ENCODE assay signal across 26 mouse cellular contexts in the genomic region with DNA sequence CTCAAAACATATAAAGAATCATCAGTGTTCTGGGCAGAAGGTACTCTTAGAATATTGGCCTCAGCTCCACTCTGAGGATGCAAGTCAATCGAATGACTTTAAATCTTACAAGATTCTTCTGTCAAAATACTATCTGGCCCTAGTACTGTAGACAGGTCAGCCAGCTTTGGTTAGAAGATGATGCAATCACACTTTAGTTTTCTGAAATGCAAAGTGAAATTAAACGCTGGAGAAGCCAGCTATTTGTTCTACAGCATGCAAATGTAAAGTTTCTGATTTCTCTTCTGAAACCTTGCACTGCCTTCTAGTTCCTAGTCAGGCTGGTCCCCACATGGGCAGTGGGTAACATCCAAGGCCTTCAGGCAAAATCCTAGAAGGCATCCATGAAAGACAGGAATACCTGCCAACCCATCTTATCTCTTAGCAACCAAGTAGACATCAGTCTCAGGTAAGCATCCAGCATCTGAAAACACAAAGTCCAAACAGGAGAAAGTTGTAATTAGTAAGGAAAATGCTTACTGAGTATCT. TPM values are rescaled to one million over a fixed set of nuclear protein-coding genes. Genes with fewer than 3 reads are reported as not detected.
DNase-seq lines count a peak whose midpoint lies in the region; ATAC-seq lines count a peak whose summit lies in the region.
"Had no signal": no experiment of that assay in that cellular context is flagged by ENCODE, and none has a peak within 500 bp of the region (broad histone marks: within the 10 kb centered on the region; RNA-seq: fewer than 3 reads in every experiment).

No protein-coding gene starts in this region.

- no peak for ATAC-seq in hindbrain, embryonic 15.5 days (ENCODE audit: low FRiP score, low read depth)
- no peak for ATAC-seq in hindbrain, embryonic 11.5 days (ENCODE audit: low FRiP score)
- ATAC-seq in midbrain, embryonic 16.5 days, result no peak
- ATAC-seq in midbrain, embryonic 13.5 days, result no peak
- ATAC-seq: forebrain, embryonic 15.5 days; intestine, embryonic 16.5 days; liver, postnatal 0 days; lung, postnatal 0 days had no signal

- DNase-seq in hindbrain, embryonic 11.5 days (ENCODE audit: low spot score), result no peak
- DNase-seq in NIH3T3 (ENCODE audit: low read depth), result peak; percentile 19
- DNase-seq in cerebellum, postnatal 4 days (ENCODE audit: low spot score in 2 of 2), result no peak
- DNase-seq in kidney, postnatal 25 days, result no peak
- DNase-seq: adrenal gland, postnatal 36 days; B cell, adult 2 months; cerebellum, adult 9-10 months; gastrocnemius, postnatal 10 days; heart, postnatal 4 days; kidney, adult 9 months; kidney, postnatal 36 days; layer of hippocampus, postnatal 36 days; liver, postnatal 0 days; thymus, adult 18-20 months; thymus, postnatal 36 days had no signal

- WGBS in hindbrain, embryonic 15.5 days, result 87% methylated on average over 2 of the region's 2 CpGs
- WGBS in hindbrain, embryonic 11.5 days, result 87% methylated on average over 2 of the region's 2 CpGs
- 92% methylated on average over 2 of the region's 2 CpGs for whole genome bisulfite sequencing in midbrain, embryonic 16.5 days
- WGBS in midbrain, embryonic 13.5 days, result 89% methylated on average over 2 of the region's 2 CpGs

- no peak overlapping the region for H3K27ac ChIP-seq in hindbrain, embryonic 15.5 days (replicated peaks)
- no peak overlapping the region for H3K27ac ChIP-seq in hindbrain, embryonic 11.5 days (ENCODE audit: low read depth, low read length)
- H3K27ac ChIP-seq in midbrain, embryonic 16.5 days (ENCODE audit: low read length), result no peak overlapping the region
- H3K27ac ChIP-seq in midbrain, embryonic 13.5 days, result no peak overlapping the region
- H3K27ac ChIP-seq: embryonic facial prominence, embryonic 10.5 days; forebrain, embryonic 15.5 days; heart, embryonic 10.5 days; limb, embryonic 12.5 days; macrophage had no signal

- no peaks in the 10 kb centered on the region for H3K36me3 ChIP-seq in hindbrain, embryonic 15.5 days
- H3K36me3 ChIP-seq in hindbrain, embryonic 11.5 days (ENCODE audit: control insufficient read depth, insufficient read depth, low read length), result no peaks in the 10 kb centered on the region
- H3K36me3 ChIP-seq in midbrain, embryonic 16.5 days (ENCODE audit: control insufficient read depth, insufficient read depth, low read length), result no peaks in the 10 kb centered on the region
- no peaks in the 10 kb centered on the region for H3K36me3 ChIP-seq in midbrain, embryonic 13.5 days
- H3K36me3 ChIP-seq: embryonic facial prominence, embryonic 10.5 days; forebrain, embryonic 15.5 days; heart, embryonic 10.5 days; limb, embryonic 12.5 days had no signal

- no peak overlapping the region for H3K9ac ChIP-seq in hindbrain, embryonic 15.5 days
- H3K9ac ChIP-seq in hindbrain, embryonic 11.5 days (ENCODE audit: low read depth, low read length), result no peak overlapping the region
- no peak overlapping the region for H3K9ac ChIP-seq in midbrain, embryonic 16.5 days (ENCODE audit: low read depth, low read length)
- H3K9ac ChIP-seq in midbrain, embryonic 13.5 days (replicated peaks), result no peak overlapping the region
- H3K9ac ChIP-seq: forebrain, embryonic 15.5 days; limb, embryonic 12.5 days; liver, postnatal 0 days had no signal

- peaks cover 16% of the 10 kb centered on the region for H3K4me1 ChIP-seq in hindbrain, embryonic 15.5 days (replicated peaks)
- peaks cover 2% of the 10 kb centered on the region; the same call in 1 of the 2 replicates for H3K4me1 ChIP-seq in hindbrain, embryonic 11.5 days (replicated peaks; ENCODE audit: control insufficient read depth, insufficient read depth, low read length)
- peaks cover 2% of the 10 kb centered on the region; the same call in 1 of the 2 replicates for H3K4me1 ChIP-seq in midbrain, embryonic 16.5 days (ENCODE audit: control insufficient read depth, insufficient read depth, low read length)
- peaks cover 11% of the 10 kb centered on the region for H3K4me1 ChIP-seq in midbrain, embryonic 13.5 days (replicated peaks)
- H3K4me1 ChIP-seq: limb, embryonic 12.5 days had no signal

- no peak overlapping the region for H3K4me3 ChIP-seq in hindbrain, embryonic 15.5 days
- no peak overlapping the region for H3K4me3 ChIP-seq in hindbrain, embryonic 11.5 days (ENCODE audit: low read depth, low read length)
- H3K4me3 ChIP-seq in midbrain, embryonic 16.5 days (ENCODE audit: low read depth, low read length), result no peak overlapping the region
- no peak overlapping the region for H3K4me3 ChIP-seq in midbrain, embryonic 13.5 days (replicated peaks)
- H3K4me3 ChIP-seq: embryonic facial prominence, embryonic 10.5 days; forebrain, embryonic 15.5 days; heart, embryonic 10.5 days; limb, embryonic 12.5 days had no signal

- H3K9me3 ChIP-seq in hindbrain, embryonic 15.5 days, result no peaks in the 10 kb centered on the region
- no peaks in the 10 kb centered on the region for H3K9me3 ChIP-seq in hindbrain, embryonic 11.5 days (ENCODE audit: control insufficient read depth, low read length)
- H3K9me3 ChIP-seq in midbrain, embryonic 16.5 days (replicated peaks; ENCODE audit: control insufficient read depth, low read length, poor library complexity, severe bottlenecking), result no peaks in the 10 kb centered on the region
- H3K9me3 ChIP-seq in midbrain, embryonic 13.5 days, result no peaks in the 10 kb centered on the region
- H3K9me3 ChIP-seq: embryonic facial prominence, embryonic 10.5 days; forebrain, embryonic 15.5 days; heart, embryonic 10.5 days; limb, embryonic 12.5 days had no signal

- no peaks in the 10 kb centered on the region for H3K27me3 ChIP-seq in hindbrain, embryonic 15.5 days
- no peaks in the 10 kb centered on the region for H3K27me3 ChIP-seq in hindbrain, embryonic 11.5 days (ENCODE audit: control insufficient read depth, insufficient read depth, low read length)
- no peaks in the 10 kb centered on the region for H3K27me3 ChIP-seq in midbrain, embryonic 16.5 days (ENCODE audit: control insufficient read depth, insufficient read depth, low read depth, low read length)
- peaks cover 8% of the 10 kb centered on the region for H3K27me3 ChIP-seq in midbrain, embryonic 13.5 days

- H3K4me2 ChIP-seq in hindbrain, embryonic 15.5 days, result peak overlapping the region; percentile 99
- no peak overlapping the region for H3K4me2 ChIP-seq in hindbrain, embryonic 11.5 days (replicated peaks; ENCODE audit: low read depth, low read length)
- peak overlapping the region; percentile 99 for H3K4me2 ChIP-seq in midbrain, embryonic 16.5 days (ENCODE audit: low read length)
- no peak overlapping the region for H3K4me2 ChIP-seq in midbrain, embryonic 13.5 days (replicated peaks)
- H3K4me2 ChIP-seq: forebrain, embryonic 15.5 days; limb, embryonic 12.5 days; liver, embryonic 11.5 days had no signal

RNA-seq across cellular contexts. Expression of gene Inpp4b, which starts 2.9 kb away (rescaled TPM):
- polyA plus RNA-seq in hindbrain, embryonic 15.5 days (2015; fragmentation: Nextera tagmentation; extraction: Ambion mirVana), result 8.7 and 9.0 TPM in 2 replicates
- polyA plus RNA-seq in hindbrain, embryonic 11.5 days (2014; fragmentation: Nextera tagmentation; extraction: Ambion mirVana), result 3.5 and 7.0 TPM in 2 replicates
- polyA plus RNA-seq in midbrain, embryonic 16.5 days (2015; fragmentation: Nextera tagmentation; extraction: Ambion mirVana), result 10.8 and 11.0 TPM in 2 replicates
- polyA plus RNA-seq in midbrain, embryonic 13.5 days (2015; fragmentation: Nextera tagmentation; extraction: Ambion mirVana), result 5.0 and 6.3 TPM in 2 replicates

Comparison
In these comparisons a context has a peak if more than half of its experiments do, and no peak if none do; other contexts are left out.
1. H3K4me2 ChIP-seq: peak in hindbrain, embryonic 15.5 days (single experiment) and midbrain, embryonic 16.5 days (single experiment); none in hindbrain, embryonic 11.5 days (single experiment) and midbrain, embryonic 13.5 days (single experiment).